Mouse (Mus musculus) gastrocnemius, postnatal 14 days (tissue): ENCODE measurements at regions not wholly inside any gene's neighbourhood (a gene's known extent, or its start where the extent isn't known, plus 50 kb on each side); places are given as distances from the start of the nearest gene placed in this dataset.

Experiments used
- DNase-seq: peaks from one replicate; pipeline ENCODE4 v3.0.0; 2021; ENCODE audit warnings: mixed read lengths
- intact Hi-C: fragments of 180-260 bp; cut with DNase I; formaldehyde crosslinking; loops from one replicate; pipeline ENCODE4 v1.15.1; 2025; ENCODE audit warnings: low total_unique reads

- no peak for DNase-seq
- intact Hi-C loops = no loop called here
Measured at GRCm38 (mm10) chr10:98682436-98682835, 231.8 kb upstream of the Atp2b1 start.

- DNase-seq = peak; percentile 36
- intact Hi-C loops = no loop called here
Measured at GRCm38 (mm10) chr10:98684195-98684594, 230.0 kb upstream of the Atp2b1 start.

- intact Hi-C loops = no loop called here
- no peak for DNase-seq
Measured at GRCm38 (mm10) chr10:98684707-98685106, 229.5 kb upstream of the Atp2b1 start.

- DNase-seq = no peak
- intact Hi-C loops = no loop called here
Measured at GRCm38 (mm10) chr10:98685739-98686138, 228.5 kb upstream of the Atp2b1 start.

GRCm38 (mm10) chr10:98686370-98686769 lies 227.8 kb upstream of the Atp2b1 start:
- intact Hi-C loops = no loop called here
- no peak for DNase-seq

DNA sequence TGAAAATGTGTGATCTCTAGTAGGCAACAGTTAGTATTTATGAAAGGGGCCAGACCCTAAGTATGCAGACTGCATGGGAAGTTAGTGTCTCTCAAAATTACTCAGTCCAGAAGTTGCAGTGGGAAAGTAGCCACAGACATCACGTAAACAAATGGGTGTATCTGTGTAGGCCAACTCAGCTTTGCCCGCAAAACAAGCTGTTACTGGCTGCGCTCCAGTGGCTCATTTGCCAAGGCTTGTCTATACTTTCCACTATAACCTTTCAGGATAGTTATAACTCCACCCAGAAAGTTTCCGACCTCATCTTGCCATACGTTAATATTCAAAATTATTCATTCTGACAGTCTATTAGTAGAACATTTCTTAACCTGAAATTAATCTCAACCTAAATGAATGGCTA lies 222.4 kb upstream of the Atp2b1 start:
- intact Hi-C loops = no loop called here
- DNase-seq = no peak

DNA sequence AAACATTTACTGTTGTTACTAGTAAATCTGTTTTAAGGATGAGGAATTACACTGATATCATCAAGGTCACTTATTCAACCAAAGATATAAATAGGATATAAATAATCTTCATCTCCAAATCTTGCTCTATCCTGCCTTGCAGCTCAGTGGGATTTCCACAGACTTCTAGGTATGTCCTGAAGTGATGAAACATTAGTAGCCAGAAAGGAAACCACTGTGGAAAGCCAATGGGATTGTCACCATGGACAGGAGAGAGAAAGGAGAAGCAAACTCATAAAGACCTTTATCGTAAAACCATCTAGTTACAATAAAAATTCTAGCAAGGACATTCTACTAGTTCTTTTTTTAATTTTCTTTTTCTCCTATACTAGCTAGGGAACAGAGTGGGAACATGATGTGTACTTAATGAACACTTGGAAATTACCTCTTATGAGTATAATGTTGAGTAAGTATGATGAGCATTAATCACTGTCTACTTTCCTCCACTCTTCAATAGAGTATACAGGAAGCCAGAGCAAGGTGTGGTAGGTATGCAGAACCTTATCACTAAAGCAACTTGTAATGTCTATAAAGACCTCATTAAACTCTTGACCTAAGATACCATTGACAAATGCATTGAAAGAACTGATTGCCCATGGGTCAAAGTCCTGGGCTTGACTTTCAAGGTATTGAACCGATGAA lies 219.4 kb upstream of the Atp2b1 start:
- intact Hi-C loops = no loop called here
- DNase-seq = no peak

- no peak for DNase-seq
- intact Hi-C loops = no loop called here
Measured at GRCm38 (mm10) chr10:98695371-98695725, 218.9 kb upstream of the Atp2b1 start.

DNA sequence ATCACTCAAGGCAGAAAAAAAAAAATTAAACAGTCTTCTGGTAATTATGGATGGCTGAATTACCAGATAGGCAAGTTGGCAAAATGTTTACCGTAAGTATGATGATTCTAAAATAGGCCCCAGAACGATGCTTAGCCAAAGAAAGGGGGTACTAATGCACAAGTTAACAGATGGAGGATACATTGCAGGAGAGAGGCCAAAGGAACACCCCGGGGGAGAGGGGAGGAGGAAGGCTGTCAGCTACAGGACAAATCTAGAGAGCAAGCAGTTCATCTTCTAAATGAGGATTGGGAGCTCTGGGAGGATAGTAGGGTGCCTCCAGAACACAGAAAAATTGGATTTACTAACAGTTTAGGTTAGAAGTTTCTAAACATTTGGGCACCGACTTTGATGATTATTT lies 216.3 kb upstream of the Atp2b1 start:
- no peak for DNase-seq
- intact Hi-C loops = no loop called here

DNA sequence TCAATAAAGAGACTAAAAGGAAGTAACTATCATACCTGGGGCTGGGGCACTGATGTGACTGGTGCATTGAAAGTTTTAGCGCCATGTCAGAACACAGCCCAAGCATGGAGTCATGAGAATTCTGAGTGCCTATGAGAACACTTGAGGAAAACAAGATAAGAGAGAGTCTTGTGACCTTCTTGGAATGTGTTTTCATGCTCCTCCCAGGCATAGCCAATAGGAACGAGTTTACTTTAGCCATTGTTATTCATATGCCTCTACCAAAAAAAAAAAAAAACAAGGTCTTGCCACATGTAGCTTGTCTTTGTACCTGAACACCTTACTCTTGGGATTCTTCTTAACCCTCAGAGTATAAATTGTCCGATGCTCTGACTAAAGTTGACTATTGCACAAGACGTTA lies 214.6 kb upstream of the Atp2b1 start:
- intact Hi-C loops = no loop called here
- DNase-seq = no peak

GRCm38 (mm10) chr10:98700407-98700806 lies 213.8 kb upstream of the Atp2b1 start:
- intact Hi-C loops = no loop called here

DNA sequence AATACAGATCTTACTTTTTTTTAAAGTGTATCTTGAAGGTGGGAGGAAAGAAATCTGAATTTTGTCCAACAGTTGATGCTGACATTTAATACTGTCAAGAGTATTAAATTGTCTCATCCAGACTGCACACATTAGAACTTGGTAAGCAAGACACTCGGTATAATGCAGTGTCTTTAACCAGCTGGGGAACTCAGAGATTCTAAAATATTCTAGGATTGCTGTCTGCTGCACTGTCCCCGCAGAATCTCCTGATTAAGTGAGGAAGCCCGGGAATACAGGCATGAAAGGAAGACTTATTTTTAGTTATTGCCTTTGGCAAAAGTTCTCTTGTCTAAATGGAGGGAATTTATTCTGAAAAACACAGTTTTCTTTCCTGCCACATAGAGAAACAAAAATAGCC lies 212.9 kb upstream of the Atp2b1 start:
- intact Hi-C loops = no loop called here

More at GRCm38 (mm10) chr10:98700407-98700806, 213.8 kb upstream of the Atp2b1 start:
- peak; percentile 5 for DNase-seq

GRCm38 (mm10) chr10:98702470-98703215 lies 211.6 kb upstream of the Atp2b1 start:
- DNase-seq = no peak
- intact Hi-C loops = no loop called here

More for the DNA sequence above, 212.9 kb upstream of the Atp2b1 start:
- no peak for DNase-seq

GRCm38 (mm10) chr10:98703642-98704293 lies 210.4 kb upstream of the Atp2b1 start:
- DNase-seq = no peak
- intact Hi-C loops = no loop called here

DNA sequence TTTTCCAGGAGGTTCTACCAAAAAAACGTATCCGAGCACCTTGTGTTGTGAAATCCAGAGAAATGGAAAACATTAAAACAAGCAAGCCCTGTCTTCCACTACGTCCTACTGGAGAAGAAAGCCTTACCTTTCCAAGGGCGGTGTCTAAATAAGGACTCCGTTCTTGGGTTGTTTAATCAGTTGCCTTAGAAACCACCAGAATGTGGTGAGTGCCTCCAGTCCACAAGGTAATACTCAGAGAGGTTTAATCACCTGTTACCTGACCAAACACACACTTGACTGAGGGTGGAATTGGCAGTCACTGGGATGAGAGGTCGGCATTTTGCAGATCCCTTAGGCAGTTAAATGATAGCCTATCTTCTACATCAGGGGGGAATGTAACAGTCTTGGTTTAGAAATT lies 209.6 kb upstream of the Atp2b1 start:
- no peak for DNase-seq
- intact Hi-C loops = no loop called here

DNA sequence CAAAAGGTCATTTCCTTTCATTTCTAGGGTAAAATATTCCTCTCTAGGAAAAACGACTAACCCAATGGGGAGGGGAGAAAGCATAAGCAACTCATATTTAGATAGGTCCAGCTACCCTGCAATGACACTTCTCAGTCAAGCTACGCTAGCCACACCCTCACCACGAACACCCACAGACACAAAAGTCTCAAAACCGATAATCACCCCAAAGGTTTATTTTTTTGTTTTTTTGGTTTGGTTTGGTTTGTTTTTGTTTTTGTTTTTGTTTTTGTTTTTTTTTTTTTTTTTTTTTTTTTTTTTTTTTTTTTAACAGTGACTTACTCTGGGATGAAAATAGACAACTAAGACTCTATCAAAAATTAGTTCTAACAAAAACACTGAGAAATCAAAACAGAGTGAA lies 196.3 kb upstream of the Atp2b1 start:
- intact Hi-C loops = no loop called here
- no peak for DNase-seq

GRCm38 (mm10) chr10:98718706-98719105 lies 195.5 kb upstream of the Atp2b1 start:
- intact Hi-C loops = no loop called here
- DNase-seq = no peak

DNA sequence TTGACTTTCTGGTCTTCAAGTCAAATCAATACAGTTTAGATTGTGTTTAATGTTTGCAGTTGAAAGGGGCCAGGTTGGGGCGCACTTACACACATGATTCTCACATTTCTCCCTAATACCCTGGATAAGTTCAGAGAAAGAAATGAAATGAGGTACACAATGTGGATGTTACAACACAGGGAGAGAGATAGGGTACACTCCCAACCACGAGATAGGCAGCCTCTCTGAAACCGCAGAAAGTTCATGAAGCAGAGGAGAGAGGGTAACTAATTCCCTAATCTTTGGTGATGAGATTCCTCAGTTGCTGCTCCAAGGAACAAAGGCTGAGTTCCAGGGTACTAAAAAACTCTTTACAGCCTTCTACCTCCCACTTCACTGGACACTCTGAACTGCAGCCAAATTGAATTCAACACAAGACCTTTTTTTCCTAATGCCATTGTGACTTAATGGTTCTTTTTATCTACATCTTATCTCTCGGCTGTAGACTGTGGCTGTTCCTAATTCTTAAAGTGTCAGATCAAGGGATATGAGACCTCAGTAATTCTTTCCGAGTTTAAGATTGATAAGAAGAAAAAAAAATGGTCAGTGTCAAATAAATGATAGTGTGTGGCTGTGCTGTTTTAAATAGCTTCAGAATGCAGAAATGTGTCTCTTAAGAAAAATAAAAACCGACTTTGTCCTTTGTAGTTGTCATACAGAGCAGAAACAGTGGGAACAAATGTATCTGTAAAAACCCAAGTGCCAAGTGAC lies 193.8 kb upstream of the Atp2b1 start:
- intact Hi-C loops = no loop called here
- DNase-seq = no peak

GRCm38 (mm10) chr10:98725110-98725509 lies 189.1 kb upstream of the Atp2b1 start:
- intact Hi-C loops = no loop called here
- DNase-seq = no peak

- no peak for DNase-seq
- intact Hi-C loops = no loop called here
Measured at GRCm38 (mm10) chr10:98727130-98727529, 187.1 kb upstream of the Atp2b1 start.
